Mouse (Mus musculus): ENCODE measurements around the gene Insl5.

GRCm38 (mm10) chr4:102990595-102991340 lies 35.9 kb downstream of the Insl5 start:
- TF ChIP-seq CTCF (IDR thresholded peaks at IDR 0.05; ENCODE audit: low read depth) = no peak
- TF ChIP-seq EP300 (IDR thresholded peaks at IDR 0.05; ENCODE audit: low read depth) = no peak

Measured in liver, embryonic 14.5 days (tissue).